Mouse (Mus musculus) ovary, postnatal 14 days (tissue): ENCODE results near the gene Tcf3.

Source experiments
- DNase-seq: peaks from one replicate; pipeline ENCODE4 v3.0.0; 2022; ENCODE audit warnings: low spot score

The Tcf3 gene

GRCm38 (mm10) chr10:80437973-80438372, 4.5 kb upstream of the Tcf3 start:
- DNase-seq, result no peak

GRCm38 (mm10) chr10:80436276-80436675, 2.8 kb upstream of the Tcf3 start:
- DNase-seq, result peak; percentile 61

- no peak for DNase-seq
Observed at GRCm38 (mm10) chr10:80435764-80436163, 2.3 kb upstream of the Tcf3 start.

- DNase-seq, result no peak
Observed at GRCm38 (mm10) chr10:80434823-80435222, 1.4 kb upstream of the Tcf3 start.

- no peak for DNase-seq
Observed at GRCm38 (mm10) chr10:80434233-80434592, 766 bp upstream of the Tcf3 start.

GRCm38 (mm10) chr10:80432936-80433512, 423 bp downstream of the Tcf3 start:
- DNase-seq, result peak; percentile 40

GRCm38 (mm10) chr10:80432387-80432785, 1.1 kb downstream of the Tcf3 start:
- DNase-seq, result no peak

- DNase-seq, result no peak
Observed at GRCm38 (mm10) chr10:80431570-80432386, 1.7 kb downstream of the Tcf3 start.

GRCm38 (mm10) chr10:80430375-80430980, 3.0 kb downstream of the Tcf3 start:
- no peak for DNase-seq

- no peak for DNase-seq
Observed at GRCm38 (mm10) chr10:80429800-80430199, 3.6 kb downstream of the Tcf3 start.

GRCm38 (mm10) chr10:80425041-80425440, 8.4 kb downstream of the Tcf3 start:
- DNase-seq, result no peak

- no peak for DNase-seq
Observed at GRCm38 (mm10) chr10:80423562-80423961, 9.9 kb downstream of the Tcf3 start.

- no peak for DNase-seq
Observed at GRCm38 (mm10) chr10:80421651-80422472, 11.6 kb downstream of the Tcf3 start.

GRCm38 (mm10) chr10:80421208-80421607, 12.2 kb downstream of the Tcf3 start:
- DNase-seq, result no peak

- no peak for DNase-seq
Observed at GRCm38 (mm10) chr10:80420729-80421128, 12.7 kb downstream of the Tcf3 start.

GRCm38 (mm10) chr10:80419419-80419818, 14.0 kb downstream of the Tcf3 start:
- no peak for DNase-seq

GRCm38 (mm10) chr10:80418311-80418710, 15.1 kb downstream of the Tcf3 start:
- DNase-seq, result no peak

GRCm38 (mm10) chr10:80417841-80418240, 15.6 kb downstream of the Tcf3 start:
- DNase-seq, result no peak

GRCm38 (mm10) chr10:80417371-80417770, 16.1 kb downstream of the Tcf3 start:
- DNase-seq, result no peak

- DNase-seq, result no peak
Observed at GRCm38 (mm10) chr10:80415566-80415965, 17.9 kb downstream of the Tcf3 start.

- peak; percentile 57 for DNase-seq
Observed at GRCm38 (mm10) chr10:80412656-80413541, 20.5 kb downstream of the Tcf3 start.
